Mouse (Mus musculus) adrenal gland, adult 8-10 months (tissue): ENCODE results near the gene Col19a1. TPM values are rescaled to one million over a fixed set of nuclear protein-coding genes. Genes with fewer than 3 reads are reported as not detected.

Experiments
- DNase-seq: peaks from one replicate; pipeline ENCODE4 v3.0.0; 2022
- total RNA-seq, 4 experiments: library from RNA; stranded (reverse); gene quantifications; 2 replicates each; pipeline ENCODE4 v1.2.4; 2022

The Col19a1 gene
- total RNA-seq, 4 experiments from 2014 or later: 0.11 TPM; not detected in 3

DNA sequence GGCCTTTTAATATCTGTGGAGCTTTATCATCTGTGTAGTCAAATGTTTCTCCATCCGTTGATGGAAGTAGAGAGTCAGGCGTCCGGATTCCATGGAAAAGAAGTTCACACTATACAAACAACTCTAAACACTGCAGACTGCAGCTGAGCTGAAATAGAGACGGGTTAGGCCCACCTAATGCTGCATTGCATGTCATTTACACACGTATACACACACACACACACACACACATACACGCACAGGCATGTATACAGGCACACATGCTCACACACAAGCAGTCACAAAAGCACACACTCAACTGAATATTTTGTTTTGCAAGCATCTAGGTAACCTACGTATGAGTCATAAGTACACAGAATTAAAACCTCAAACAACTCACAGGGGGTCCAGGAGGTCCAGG, 284.2 kb downstream of the Col19a1 start:
- no peak for DNase-seq

DNA sequence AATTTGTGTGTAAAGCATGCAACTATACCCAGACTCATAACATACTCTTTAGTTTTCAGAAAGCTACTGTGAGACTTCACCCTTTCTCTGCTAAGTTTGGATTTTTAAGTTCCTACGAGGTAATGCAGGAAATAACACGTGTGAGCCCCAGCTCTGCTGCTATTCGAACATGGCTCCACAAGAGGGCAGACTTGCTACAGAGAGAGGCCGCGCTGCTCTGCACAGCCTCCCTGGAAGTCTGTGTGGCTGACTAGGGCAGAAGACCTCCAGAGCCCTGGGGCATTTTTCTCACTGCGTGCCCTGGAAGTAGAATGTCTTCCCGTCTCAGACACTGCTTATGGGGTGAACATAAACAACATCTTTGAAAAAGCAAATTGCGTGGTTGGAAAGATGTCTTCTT, 284.6 kb downstream of the Col19a1 start:
- DNase-seq: no peak

DNA sequence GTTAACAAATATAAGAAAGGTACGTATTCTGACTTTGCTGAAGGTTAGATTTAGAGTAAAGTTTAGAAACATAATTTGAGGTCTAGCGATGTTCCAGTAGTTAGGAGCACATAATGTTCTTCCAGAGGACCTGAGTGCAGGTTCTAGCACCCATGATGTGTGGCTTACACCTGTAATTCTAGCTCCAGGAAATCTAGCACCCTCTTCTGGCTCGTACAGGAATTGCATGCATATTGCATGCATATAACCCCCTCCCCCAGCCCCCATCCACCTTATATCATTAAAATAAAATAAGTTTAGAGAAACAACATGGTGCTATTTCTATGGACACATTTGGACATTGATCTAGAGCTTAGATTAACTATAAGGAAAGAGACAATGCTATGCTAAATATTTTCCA, 286.6 kb downstream of the Col19a1 start:
- DNase-seq: no peak

DNA sequence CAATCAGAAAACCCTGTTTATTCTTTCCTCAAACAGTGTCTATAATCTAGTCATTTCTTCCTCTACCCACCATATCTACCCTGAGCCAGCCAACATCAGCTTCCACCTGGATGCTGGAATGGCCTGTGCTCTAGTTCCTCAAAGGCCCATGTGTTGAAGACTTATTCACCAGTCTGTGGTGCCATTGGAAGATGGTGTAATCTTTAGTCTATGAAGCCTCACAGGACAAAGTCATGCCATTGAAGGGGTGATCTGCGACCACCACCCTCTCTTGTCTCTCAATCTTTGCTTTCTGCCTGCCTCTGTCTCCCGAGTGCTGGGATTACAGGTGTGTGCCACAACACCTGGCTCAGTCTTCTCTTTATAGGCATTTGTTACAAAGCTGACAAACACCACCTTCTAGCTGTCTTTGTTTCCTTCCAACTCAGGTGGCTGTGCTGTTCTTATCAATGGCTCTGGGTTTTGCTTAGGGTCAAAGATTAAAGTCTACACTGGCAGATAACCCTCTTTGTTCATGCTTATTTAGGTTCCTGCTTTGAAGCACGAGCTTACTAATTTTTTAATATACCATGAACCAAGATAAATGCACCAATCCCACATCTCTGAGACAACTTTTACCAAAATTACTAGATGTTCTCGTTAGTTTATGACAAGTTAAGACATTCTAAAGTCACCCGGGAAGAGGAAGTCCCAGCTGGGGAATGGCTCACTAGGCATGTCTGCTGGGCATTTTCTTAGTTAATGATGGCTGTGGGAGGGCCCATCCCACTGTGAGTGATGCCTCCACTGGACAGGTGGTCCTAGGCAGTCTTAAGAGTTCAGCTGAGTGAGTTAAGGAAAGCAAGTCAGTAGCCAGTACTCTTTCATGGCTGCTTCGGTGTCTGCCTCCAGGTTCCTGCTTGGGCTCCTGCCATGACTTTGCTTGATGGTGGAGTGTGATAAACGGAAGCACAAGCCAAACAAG, 292.0 kb downstream of the Col19a1 start:
- no peak for DNase-seq

DNA sequence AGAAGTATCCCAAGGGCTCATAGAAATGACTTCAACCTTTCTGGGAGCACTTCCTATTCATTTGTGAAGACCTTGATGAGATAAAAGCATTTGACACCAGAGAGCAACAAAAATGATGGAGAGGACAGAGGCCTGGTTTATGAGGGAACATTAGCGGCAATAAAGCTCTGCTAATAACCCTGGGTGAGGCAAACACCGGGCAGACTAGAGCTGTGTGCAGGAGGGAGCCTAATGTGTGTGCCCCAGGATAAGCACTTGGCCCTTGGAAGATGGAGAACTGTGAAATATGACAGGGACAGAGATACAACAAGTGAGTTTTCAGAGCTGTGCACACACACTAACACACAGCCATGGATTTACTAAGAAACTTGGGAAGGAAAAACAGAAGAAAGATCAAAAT, 294.8 kb downstream of the Col19a1 start:
- DNase-seq: no peak

DNA sequence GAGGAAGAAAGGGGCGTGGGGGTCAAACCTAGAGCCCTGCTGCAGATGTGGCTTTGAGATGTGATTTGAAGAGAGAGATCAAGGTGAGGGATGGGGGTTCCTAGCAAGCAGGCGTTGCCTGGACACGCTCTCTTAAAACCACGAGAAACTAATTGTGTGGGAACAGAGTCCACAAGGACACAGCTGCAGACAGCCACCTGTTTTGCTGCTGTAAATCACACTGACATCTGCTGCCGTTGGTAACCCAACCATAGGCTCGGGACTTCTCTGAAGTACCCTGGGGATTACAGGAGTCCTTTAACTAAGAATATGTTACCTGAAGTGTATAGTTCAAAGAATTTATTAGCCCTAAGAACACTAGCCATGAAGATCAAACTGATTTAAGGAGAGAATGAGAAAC, 300.9 kb downstream of the Col19a1 start:
- no peak for DNase-seq

DNA sequence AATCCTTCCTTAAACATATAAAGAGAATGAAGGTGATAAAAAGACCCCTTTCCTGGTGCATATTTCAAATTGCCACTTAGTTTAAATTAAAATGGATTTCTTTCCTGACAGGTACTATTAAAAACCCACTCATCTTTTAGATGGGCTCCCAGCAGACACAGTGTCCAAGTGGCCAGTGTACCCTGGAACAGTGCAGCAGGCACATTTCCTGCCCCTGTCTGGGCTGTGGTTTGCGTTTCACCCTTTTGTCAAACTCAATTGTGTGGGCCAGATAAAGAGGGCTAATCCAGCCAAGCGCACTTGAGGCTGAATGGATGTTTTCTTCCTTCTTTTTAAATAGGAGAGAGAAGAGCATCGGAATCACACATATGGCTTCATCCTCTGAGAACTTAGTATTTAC, 320.2 kb downstream of the Col19a1 start:
- DNase-seq: no peak

DNA sequence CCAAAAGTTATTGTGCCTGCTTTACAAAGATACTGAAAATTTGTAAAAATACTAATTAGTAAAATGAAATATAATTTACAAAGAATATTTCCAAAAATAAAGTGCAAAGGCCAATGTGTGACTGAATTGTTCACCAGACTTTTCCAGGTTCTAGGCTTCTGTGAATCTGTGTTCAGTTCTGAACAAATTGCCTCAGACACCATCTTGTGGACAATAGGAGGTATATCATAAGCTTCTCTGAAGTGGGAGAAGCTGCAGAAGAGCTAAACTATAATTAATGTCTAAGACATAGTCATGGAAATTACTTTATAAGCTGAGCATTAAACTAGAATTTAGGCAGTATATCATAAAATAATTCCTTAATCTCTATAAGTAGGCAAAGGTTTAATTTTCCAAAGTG, 326.1 kb downstream of the Col19a1 start:
- DNase-seq: no peak

DNA sequence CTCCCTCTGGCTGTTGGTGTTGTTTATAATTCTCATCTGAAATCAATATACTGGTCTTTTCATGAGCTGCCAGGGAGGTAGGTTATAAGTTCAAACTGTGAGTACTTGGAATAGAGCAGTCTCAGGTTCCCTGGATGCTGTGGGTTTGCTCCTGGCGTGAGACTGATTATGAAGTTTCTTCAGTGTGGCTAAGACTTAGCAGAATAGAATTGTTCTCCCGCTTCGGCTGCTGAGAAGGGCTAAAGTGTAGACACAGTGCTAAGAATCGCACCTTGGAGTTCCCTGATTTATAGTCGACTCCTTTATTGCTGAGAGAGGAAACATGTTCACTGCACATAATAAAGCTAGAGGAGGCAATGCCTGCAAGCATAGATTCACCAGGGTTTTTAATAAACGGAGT, 327.9 kb downstream of the Col19a1 start:
- DNase-seq: no peak

DNA sequence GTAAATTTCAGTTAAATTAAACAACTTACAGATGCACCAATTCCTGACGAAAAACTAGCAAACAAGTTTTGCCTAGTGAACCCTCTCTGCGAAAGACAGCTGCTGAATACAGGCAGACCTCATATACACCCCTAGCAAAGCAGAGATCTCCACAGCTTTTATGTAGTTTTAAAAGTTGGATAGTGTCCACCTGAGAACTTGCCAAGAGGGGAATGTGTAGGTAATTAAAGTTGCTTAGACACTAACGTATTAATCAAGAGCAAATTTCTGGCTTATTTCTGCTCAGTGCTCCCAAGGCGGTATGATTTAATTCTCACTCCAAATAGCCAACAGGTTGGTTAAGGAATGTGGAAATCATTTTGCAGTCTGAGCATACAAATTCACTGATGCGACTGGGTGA, 329.3 kb downstream of the Col19a1 start:
- no peak for DNase-seq

DNA sequence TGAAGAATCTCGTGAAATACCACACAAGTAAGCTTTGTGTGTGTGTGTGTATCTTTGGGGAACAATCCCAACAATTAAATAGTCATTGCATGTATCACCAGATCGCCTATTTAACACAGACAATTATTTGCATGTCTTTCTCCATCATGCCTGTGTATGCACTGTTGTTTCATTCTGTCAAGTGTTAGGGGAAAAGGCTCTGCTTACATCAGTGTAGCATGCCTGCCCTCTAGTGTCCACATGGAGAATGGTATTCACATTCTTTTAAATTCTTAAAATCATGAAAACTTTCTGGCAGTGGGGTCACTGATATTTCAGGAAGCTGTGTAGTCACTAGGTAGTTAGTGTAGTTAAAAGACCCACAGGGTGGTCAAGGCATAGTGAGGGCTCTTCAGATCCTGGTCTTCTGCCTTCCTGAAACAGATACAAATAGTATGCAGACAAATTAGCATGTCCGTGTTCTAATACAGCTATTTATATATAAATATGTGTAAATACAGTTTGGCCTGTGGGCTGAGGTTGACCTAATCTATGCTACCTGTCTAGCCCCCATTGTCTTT, 338.1 kb downstream of the Col19a1 start:
- no peak for DNase-seq

DNA sequence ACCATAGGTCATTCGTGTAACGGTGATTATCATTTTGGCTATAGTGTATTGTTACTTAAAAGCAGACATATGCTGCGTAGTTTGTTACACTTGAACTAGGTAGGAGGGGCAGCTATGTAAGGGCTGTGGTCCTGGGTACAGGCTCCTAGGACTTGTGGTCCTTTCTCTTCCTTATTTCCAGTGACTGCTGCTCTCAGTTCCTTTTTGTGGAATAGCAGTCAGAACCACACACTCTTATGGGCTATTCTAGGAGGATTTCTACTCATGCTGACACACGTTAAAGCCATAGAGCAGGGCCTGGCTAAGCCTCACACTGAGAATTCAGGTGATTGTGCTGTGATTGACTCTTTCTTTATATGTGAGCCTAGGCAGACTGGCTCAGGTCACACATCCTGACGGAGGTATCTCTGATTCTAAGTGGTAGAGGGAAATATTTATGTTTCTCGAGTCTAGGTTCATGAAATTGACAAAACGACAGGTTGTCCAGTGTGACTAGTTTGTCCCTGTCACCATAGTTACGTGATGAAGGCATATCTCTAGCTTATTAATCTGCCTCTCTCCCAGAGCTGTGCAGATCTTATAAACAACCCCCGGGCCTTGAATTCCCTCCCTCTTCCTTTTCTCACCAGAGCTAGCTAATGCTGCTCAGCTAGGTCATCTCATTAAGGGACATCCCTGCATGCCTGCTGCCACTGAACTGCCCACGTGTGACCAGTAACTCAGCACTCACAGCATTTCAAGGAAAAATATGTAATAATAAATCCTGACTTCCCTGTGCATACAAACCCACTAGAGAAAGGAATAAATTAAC, 338.8 kb downstream of the Col19a1 start:
- no peak for DNase-seq

DNA sequence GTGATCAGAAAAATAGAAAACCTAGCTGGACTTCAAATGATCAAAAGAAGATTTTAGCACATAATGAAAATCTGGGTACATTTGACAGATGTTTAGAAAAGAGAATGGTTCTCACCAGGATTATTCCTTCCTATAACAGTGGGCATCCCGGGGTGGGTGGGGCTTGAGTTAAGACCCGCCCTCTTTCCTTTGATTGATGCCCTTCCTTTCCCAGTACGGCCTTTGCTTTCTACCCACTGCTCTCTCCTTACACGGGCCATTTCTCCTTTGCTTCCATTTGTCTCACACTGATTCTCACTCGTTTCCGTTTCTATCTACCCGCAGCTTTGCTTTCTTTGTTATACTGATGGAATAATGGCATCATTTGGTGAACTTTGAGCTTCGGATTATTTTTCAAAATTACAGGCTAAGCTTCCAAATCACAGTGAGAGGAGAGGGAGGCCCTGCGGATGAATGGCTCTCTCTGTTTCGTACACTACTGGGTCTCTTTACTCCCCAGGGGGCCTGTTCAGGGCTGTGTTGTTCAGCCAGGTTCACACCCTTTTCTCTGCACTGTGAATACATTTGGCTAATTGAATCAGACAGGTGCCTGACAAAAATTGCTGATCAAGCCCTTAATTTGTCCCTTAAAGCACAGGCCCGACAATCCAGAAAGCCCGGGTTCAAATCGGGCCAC, 341.4 kb downstream of the Col19a1 start:
- DNase-seq: no peak

DNA sequence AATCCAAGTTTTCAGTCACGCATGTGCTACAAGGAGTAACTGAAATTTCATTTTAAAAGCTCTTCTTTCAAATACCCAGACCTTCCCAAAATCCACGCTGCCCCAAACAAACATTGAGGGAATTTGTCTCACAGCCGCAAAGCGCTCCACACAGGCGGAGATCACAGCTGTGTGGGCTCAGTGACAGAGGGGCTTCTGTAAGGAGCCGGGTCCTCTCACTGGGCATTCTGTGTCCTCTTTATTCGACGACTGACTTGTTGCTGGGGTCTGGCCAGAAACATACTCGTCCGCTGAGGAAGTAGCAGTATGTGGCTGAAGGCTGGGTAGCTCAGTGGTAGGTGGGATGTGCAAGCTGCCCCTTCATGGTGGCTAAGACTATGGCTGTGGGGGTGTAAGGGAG, 342.3 kb downstream of the Col19a1 start:
- DNase-seq: no peak

DNA sequence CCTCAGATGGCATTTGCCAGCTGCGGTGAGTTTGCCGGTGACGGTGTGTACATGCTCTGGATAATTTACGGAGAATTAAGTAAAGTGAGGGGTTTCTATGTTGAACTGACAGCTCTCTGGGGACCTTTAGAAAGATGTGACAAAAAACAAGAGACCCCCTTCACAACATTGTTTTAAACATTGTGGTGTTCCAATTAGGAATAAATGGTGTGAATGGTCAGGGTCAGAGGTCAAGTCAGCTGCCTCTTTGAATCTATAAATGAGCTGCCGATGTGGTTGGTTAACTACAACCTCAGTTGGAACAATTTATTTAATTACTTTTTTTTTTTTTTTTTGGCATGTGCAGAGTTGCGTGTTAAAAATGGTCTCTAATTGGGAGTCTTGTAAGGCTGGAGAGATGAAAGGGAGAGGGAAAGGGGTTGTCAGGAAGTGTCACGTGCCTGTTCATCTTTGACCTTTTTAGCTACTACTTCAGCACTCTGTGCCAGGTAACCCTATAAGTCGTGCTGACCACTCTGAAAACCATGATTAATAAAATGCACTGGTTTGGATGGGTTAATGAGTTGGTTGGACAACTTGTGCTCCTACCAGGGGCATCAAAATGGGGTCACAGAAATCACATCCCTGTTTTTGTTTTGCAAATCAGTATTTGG, 347.1 kb downstream of the Col19a1 start:
- DNase-seq: no peak

DNA sequence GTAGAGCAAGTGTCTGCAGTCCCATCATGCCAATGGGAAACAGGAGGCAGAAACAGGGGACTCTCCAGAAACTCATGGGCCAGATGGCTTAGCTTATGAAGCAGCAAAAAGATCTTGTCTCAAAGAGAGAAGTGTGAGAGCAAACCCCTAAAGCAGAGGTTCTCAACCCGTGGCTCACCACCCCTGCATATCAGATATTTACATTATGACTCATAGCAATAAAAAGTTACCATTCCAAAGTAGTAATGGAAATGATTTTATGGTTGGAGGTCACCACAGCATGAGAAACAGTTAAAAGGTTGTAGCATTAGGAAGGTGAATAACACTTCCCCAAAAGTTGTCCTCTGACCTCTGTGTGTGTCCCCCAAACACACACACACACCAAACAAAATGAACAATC, 350.9 kb downstream of the Col19a1 start:
- DNase-seq: no peak

DNA sequence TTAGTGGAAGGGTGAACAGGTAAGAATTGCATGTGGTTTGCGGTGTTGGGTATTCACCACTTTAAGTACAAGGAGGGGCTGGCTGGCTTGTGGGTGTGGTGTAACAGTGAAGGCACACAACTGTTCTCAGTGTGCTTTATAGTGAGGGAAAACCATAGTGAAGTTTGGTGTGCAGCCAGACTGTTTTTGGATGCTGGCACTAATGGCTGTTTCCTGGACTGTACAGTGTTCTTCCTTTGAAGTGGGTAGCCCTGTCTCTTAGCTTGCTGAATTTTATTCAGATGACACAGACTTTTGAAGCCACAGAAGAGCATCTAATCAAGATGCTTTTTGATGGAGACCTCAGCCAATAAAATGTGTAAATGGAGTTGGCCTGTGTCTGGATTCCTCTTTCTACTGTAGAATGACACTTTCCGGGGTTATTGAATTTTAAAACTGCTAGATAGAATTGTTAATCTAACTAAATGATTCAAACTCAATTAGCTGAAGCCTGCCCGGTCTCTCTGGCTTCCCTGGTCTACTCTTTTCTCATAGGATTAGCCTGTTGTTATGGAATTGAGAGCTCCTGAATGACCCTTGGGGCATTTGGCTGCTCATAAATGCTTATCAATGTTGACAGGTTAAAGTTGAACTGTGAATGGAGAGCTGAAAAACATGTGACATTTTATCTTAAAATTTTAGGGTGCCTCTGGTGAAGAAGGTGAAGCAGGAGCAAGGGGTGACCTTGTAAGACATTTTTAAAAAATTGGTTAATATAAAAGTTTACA, 355.6 kb downstream of the Col19a1 start:
- DNase-seq: no peak

DNA sequence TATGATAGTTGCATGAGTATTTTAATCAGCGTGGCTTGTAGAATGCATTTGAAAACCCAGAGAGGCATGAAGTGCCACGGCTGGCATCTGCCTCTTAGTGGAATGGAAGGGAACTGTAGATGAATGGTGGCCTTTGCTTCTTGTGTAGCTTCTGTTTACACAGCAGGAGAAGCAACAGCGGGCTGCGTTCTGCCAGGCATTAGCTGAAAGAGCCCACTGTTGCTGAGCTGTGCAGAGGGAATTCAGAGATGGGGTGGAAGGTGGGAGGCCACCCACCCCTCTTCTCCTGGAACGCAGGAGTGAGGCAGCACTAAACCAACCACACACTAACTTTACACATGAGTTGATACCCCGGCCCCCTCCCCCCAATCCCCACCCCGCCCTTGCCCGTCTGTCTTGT, 356.8 kb downstream of the Col19a1 start:
- DNase-seq: no peak

DNA sequence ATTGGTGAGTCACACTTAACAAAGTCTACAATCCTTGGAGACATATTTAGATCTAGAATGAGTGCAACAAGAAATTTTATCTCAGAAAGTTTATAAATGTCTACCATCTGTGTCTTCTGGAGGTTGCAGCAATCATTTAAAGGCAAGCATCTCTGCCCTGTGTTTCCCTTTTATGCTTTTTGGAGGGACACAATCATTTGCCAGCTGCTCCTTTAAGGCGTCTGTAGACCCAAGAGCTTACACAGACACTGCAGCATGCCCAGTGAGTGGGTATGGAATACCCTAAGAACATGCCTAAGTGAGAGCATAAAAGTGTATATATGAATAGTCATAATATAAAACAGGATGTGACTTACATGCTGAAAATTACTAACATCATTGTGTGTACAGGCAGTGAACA, 357.7 kb downstream of the Col19a1 start:
- no peak for DNase-seq

DNA sequence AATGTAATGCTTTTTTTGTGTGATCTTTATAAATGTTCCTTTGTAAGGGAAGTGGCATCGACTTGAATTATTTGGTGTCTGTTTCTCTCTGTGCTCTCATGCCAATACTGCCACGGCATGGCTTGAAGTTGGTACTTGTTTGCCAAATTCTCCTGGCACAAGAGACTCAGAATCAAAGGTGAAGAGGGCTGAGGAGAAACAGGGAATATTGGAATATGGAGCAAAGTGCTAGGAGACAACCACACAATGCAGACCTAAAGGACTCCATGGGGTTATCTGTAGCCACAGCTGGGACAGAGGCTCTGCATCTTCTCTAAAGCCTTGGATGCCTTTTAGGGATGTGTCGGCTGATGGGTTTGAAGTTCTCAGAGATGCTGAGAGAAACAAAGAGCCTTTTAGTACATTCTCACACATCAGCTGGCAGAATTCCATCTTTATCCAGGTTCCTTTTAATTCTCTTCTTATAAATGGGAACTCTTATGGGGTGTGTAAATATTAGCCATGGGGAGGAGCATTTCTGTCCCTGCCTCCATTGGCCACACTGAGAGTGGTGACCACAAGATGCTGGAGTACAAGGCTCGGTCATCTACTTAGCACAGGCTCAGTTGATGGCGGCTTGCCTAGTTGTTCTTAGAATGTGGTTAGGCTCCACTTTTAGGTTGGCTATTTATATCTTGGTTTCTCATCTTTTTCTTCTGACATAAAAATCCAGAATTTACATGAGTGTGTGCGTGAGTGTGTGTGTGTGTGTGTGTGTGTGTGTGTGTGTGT, 360.1 kb downstream of the Col19a1 start:
- no peak for DNase-seq
